Mouse (Mus musculus) monocyte, adult 59 days (primary cell): ENCODE data around the gene Tgfb1i1. TPM values are rescaled to one million over a fixed set of nuclear protein-coding genes. Genes with fewer than 3 reads are reported as not detected.

Source experiments
- total RNA-seq, 2 experiments: library from RNA; stranded (reverse); gene quantifications; one replicate each; pipeline ENCODE4 v1.2.4; 2023

Tgfb1i1 gene
- 1 to 10 TPM; 1.1 to 1.6 TPM for total RNA-seq

DNA sequence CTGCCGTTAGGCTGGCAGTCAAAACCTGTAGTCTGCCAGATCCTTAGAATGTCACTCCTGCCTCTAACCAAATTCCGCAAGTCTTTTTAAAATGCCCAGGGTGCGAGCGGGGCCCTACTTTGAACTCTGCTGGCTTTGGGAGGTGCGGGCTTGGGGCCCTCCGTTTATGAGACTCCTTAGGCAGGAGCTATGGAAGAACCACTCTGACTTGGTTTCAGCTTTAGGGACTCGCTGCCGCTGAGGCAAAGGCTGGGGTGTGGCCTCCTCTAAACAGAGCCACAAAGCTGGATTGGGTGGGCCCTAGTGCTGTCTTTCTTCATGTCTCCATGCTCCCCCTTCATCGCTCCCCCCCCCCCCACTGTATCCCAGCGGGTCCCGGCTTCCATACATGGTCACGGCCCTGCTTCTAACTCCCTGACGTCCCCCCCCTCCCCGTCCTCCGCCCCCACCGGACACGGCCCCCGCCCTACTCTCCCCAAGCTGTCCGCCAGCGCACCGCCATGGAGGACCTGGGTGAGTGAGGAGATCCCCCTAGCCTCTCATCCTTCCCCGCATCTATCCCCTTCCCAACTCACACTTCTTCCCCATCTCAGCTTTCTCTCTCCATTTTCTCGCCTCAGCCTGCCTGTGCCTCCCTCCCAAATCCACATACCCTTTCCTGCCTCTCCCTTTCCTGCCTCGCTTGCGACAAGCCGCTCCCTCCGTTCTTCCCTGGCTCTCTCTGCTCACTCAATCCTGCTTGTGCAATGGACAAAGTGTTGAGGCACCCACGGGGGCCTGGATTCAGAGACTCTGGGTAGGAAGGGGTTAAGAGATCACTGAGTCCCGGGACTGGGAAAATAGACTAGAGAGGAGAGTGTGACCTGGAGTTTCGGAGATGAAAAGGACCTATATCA is at the start of gene Tgfb1i1:
Gene Tgfb1i1 (plus strand): TSS at position 317 of the 896 bp plus-strand sequence.

DNA sequence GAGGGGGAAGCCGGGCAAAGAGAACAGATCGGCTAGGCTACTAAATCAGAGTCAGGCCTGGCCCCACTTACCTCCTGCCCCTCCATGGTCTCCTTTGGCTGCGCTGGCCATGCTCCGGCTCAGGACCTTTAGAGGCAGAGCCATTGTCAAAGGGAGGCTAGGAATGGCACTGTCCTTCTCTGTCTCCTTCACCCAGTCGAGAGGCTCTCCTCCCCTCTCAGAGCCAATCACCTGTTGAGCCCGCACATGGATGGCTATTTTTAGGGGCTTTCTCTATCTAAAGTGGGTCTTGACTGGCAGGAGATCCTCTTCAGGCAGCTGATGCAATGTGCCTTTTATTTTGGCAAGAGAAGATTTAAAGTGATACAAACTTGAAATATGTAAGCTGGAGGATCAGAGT is 40.5 kb upstream of the Tgfb1i1 start, which contains the start of gene Cox6a2:
Gene Cox6a2 (minus strand): TSS at position 236 of the 400 bp plus-strand sequence.

GRCm38 (mm10) chr7:128236856-128237592 is 9.6 kb upstream of the Tgfb1i1 start, which contains the start of gene Armc5:
TSS of gene Armc5 (plus strand) at chr7:128237342.

GRCm38 (mm10) chr7:128237927-128238778 is 8.5 kb upstream of the Tgfb1i1 start, which contains the start of gene 9130023H24Rik:
TSS of gene 9130023H24Rik (minus strand) at chr7:128238031.

DNA sequence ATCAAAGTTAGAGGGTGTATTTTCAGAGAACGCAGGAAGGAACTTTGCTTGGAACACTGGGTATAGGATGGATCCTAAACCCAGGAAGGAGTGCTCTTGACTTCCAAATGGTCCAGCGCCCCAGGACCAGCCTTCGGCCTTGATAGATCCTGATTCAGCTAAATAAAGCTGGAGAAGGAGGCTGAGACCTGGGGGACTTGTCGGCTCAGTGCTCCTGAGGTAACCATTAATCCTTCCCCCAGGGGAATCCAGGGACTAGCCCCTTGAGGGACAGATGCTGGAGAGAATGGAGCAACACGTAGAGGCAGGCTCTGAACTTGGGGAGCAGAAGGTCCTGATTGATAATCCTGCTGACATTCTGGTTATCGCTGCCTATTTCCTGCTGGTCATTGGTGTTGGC is 18.8 kb downstream of the Tgfb1i1 start, which contains the start of gene Slc5a2:
Gene Slc5a2 (plus strand): TSS at position 247 of the 400 bp plus-strand sequence.

GRCm38 (mm10) chr7:128297617-128298480 is 51.2 kb downstream of the Tgfb1i1 start, which contains the start of gene BC017158:
TSS of gene BC017158 (minus strand) at chr7:128298170.

Other genes starting within 250 kb of the Tgfb1i1 start
- under 1 TPM in 1 of 2 experiments, not detected in 1; 0.64 TPM for gene Trim72, start 242.9 kb upstream of the Tgfb1i1 start, total RNA-seq
- gene Itgam, start 184.2 kb upstream of the Tgfb1i1 start, total RNA-seq = 100 to 1,000 TPM; 557 to 582 TPM
- 10 to 100 TPM; 12.8 to 19.9 TPM for gene Gm49368, start 184.1 kb upstream of the Tgfb1i1 start, total RNA-seq
- 100 to 1,000 TPM; 242 to 261 TPM for gene Itgax, start 117.3 kb upstream of the Tgfb1i1 start, total RNA-seq
- gene Itgad, start 92.4 kb upstream of the Tgfb1i1 start, total RNA-seq = 100 to 1,000 TPM; 222 to 241 TPM
- not detected for gene Cox6a2, start 40.4 kb upstream of the Tgfb1i1 start, total RNA-seq
- 10 to 100 TPM; 20.6 to 25.3 TPM for gene Armc5, start 9.5 kb upstream of the Tgfb1i1 start, total RNA-seq
- 1 to 10 TPM; 1.9 to 2.3 TPM for gene 9130023H24Rik, start 8.8 kb upstream of the Tgfb1i1 start, total RNA-seq
- not detected for gene Slc5a2, start 18.8 kb downstream of the Tgfb1i1 start, total RNA-seq
- 10 to 100 TPM; 23.8 to 25.0 TPM for gene BC017158, start 51.4 kb downstream of the Tgfb1i1 start, total RNA-seq
- gene Rgs10, start 171.9 kb downstream of the Tgfb1i1 start, total RNA-seq = 100 to 1,000 TPM; 120 to 142 TPM
- 100 to 1,000 TPM; 127 to 130 TPM for gene Tial1, start 214.9 kb downstream of the Tgfb1i1 start, total RNA-seq